Mouse (Mus musculus): Measurements from ENCODE around the gene Shb.

The Shb gene

GRCm38 (mm10) chr4:45527562-45528354, 4.5 kb downstream of the Shb start:
- no peak for DNase-seq

- no peak for DNase-seq
Measured at GRCm38 (mm10) chr4:45526846-45527561, 5.3 kb downstream of the Shb start.

- no peak for DNase-seq
Measured at GRCm38 (mm10) chr4:45526175-45526574, 6.1 kb downstream of the Shb start.

- DNase-seq = no peak
Measured at GRCm38 (mm10) chr4:45525541-45525940, 6.7 kb downstream of the Shb start.

GRCm38 (mm10) chr4:45524602-45525001, 7.7 kb downstream of the Shb start:
- no peak for DNase-seq

GRCm38 (mm10) chr4:45523360-45523759, 8.9 kb downstream of the Shb start:
- no peak for DNase-seq

- no peak for DNase-seq
Measured at GRCm38 (mm10) chr4:45522956-45523355, 9.3 kb downstream of the Shb start.

GRCm38 (mm10) chr4:45522583-45522900, 9.7 kb downstream of the Shb start:
- no peak for DNase-seq

- DNase-seq = no peak
Measured at GRCm38 (mm10) chr4:45521705-45522582, 10.3 kb downstream of the Shb start.

- no peak for DNase-seq
Measured at GRCm38 (mm10) chr4:45520375-45520774, 11.9 kb downstream of the Shb start.

GRCm38 (mm10) chr4:45517399-45517798, 14.9 kb downstream of the Shb start:
- DNase-seq = no peak

- DNase-seq = no peak
Measured at GRCm38 (mm10) chr4:45515894-45516293, 16.4 kb downstream of the Shb start.

- DNase-seq = no peak
Measured at GRCm38 (mm10) chr4:45514406-45514805, 17.9 kb downstream of the Shb start.

GRCm38 (mm10) chr4:45513791-45514293, 18.4 kb downstream of the Shb start:
- DNase-seq = peak; percentile 85

GRCm38 (mm10) chr4:45513340-45513739, 18.9 kb downstream of the Shb start:
- DNase-seq = no peak

- no peak for DNase-seq
Measured at GRCm38 (mm10) chr4:45510163-45510562, 22.1 kb downstream of the Shb start.

- no peak for DNase-seq
Measured at GRCm38 (mm10) chr4:45509416-45509815, 22.9 kb downstream of the Shb start.

- no peak for DNase-seq
Measured at GRCm38 (mm10) chr4:45508469-45508868, 23.8 kb downstream of the Shb start.

GRCm38 (mm10) chr4:45507476-45507875, 24.8 kb downstream of the Shb start:
- DNase-seq = no peak

- no peak for DNase-seq
Measured at GRCm38 (mm10) chr4:45507039-45507438, 25.2 kb downstream of the Shb start.

GRCm38 (mm10) chr4:45506613-45507012, 25.7 kb downstream of the Shb start:
- no peak for DNase-seq

- no peak for DNase-seq
Measured at GRCm38 (mm10) chr4:45505671-45506070, 26.6 kb downstream of the Shb start.

- DNase-seq = no peak
Measured at GRCm38 (mm10) chr4:45505191-45505590, 27.1 kb downstream of the Shb start.
